Mouse (Mus musculus) cortical plate, adult 2 months (tissue): ENCODE results near the gene Slc2a13. TPM values are rescaled to one million over a fixed set of nuclear protein-coding genes. Genes with fewer than 3 reads are reported as not detected.
A peak's percentile ranks its signal among the peaks of the same experiment; 100 is the strongest.

ENCODE experiments used
- H3K27ac ChIP-seq: fragments of 200-500 bp; 2 replicates; pipeline ENCODE4 v1.5.1; 2012; ENCODE audit warnings: low read length, control low read depth, inconsistent platforms; ENCODE audit not compliant: insufficient read depth
- H3K4me1 ChIP-seq: fragments of 200-500 bp; 2 replicates; pipeline ENCODE4 v1.6.1; 2011; ENCODE audit warnings: low read length; ENCODE audit not compliant: control insufficient read depth, insufficient read depth
- H3K4me3 ChIP-seq: fragments of 200-500 bp; 2 replicates; pipeline ENCODE4 v1.5.1; 2011; ENCODE audit warnings: mild to moderate bottlenecking, low read length, control low read depth; ENCODE audit not compliant: insufficient read depth
- CTCF ChIP-seq: fragments of 200-500 bp; IDR thresholded peaks from 2 replicates; pipeline ENCODE4 v1.5.1; 2011; ENCODE audit warnings: mild to moderate bottlenecking, control low read depth, low read length; ENCODE audit not compliant: insufficient read depth; ENCODE audit errors: extremely low read depth
- POLR2A ChIP-seq: fragments of 200-500 bp; IDR thresholded peaks from 2 replicates; pipeline ENCODE4 v1.6.1; 2011; ENCODE audit warnings: mild to moderate bottlenecking, low read length, control low read depth; ENCODE audit not compliant: insufficient read depth; ENCODE audit errors: extremely low read depth
- polyA plus RNA-seq: library from polyadenylated mRNA; depleted of rRNA; stranded (reverse); fragments of >200 nt; gene quantifications from 2 replicates; pipeline ENCODE4 v1.2.3, GENCODE M21; 2012

Slc2a13 gene
- polyA plus RNA-seq, 1 experiment = 42.7 TPM

GRCm38 (mm10) chr15:91395165-91395564 is 177.9 kb downstream of the Slc2a13 start:
- Histone ChIP-seq H3K4me3 (no peak overlapping the region), H3K4me1 (no peaks in the 10 kb centered on the region), H3K27ac (no peak overlapping the region)
- TF ChIP-seq CTCF (no peak), POLR2A (no peak)

GRCm38 (mm10) chr15:91383694-91384093 is 189.4 kb downstream of the Slc2a13 start:
- Histone ChIP-seq H3K27ac (no peak overlapping the region), H3K4me3 (no peak overlapping the region), H3K4me1 (no peaks in the 10 kb centered on the region; the same call in 1 of the 2 replicates)
- TF ChIP-seq POLR2A (no peak), CTCF (no peak)

GRCm38 (mm10) chr15:91382606-91383005 is 190.5 kb downstream of the Slc2a13 start:
- TF ChIP-seq CTCF (no peak), POLR2A (no peak)
- no peak overlapping the region for H3K27ac ChIP-seq
- no peak overlapping the region for H3K4me3 ChIP-seq
- H3K4me1 ChIP-seq = peaks cover under 1% of the 10 kb centered on the region

GRCm38 (mm10) chr15:91381864-91382263 is 191.2 kb downstream of the Slc2a13 start:
- no peak overlapping the region for H3K27ac ChIP-seq
- peaks cover 3% of the 10 kb centered on the region for H3K4me1 ChIP-seq
- TF ChIP-seq CTCF = no peak
- no peak for TF ChIP-seq POLR2A
- H3K4me3 ChIP-seq = no peak overlapping the region

- Histone ChIP-seq H3K4me3 (no peak overlapping the region), H3K27ac (no peak overlapping the region), H3K4me1 (peaks cover 6% of the 10 kb centered on the region; the same call in 1 of the 2 replicates)
- TF ChIP-seq POLR2A (no peak), CTCF (no peak)
Measured at GRCm38 (mm10) chr15:91378751-91379325, 194.2 kb downstream of the Slc2a13 start.

GRCm38 (mm10) chr15:91377568-91377967 is 195.5 kb downstream of the Slc2a13 start:
- Histone ChIP-seq H3K27ac (no peak overlapping the region), H3K4me1 (peaks cover 10% of the 10 kb centered on the region; the same call in 1 of the 2 replicates), H3K4me3 (0 out of 2 replicates have a peak overlapping the region, but pooled peaks have one; percentile 0)
- no peak for TF ChIP-seq POLR2A
- TF ChIP-seq CTCF = no peak

- peak overlapping the region; percentile 0; the same call in 1 of the 2 replicates for H3K4me3 ChIP-seq
- TF ChIP-seq POLR2A (no peak), CTCF (no peak)
- peaks cover 10% of the 10 kb centered on the region; the same call in 1 of the 2 replicates for H3K4me1 ChIP-seq
- no peak overlapping the region for H3K27ac ChIP-seq
Measured at GRCm38 (mm10) chr15:91377105-91377504, 196.0 kb downstream of the Slc2a13 start.

GRCm38 (mm10) chr15:91374441-91374840 is 198.6 kb downstream of the Slc2a13 start:
- TF ChIP-seq POLR2A (no peak), CTCF (no peak)
- H3K27ac ChIP-seq = no peak overlapping the region
- no peak overlapping the region for H3K4me3 ChIP-seq
- peaks cover 12% of the 10 kb centered on the region; the same call in 1 of the 2 replicates for H3K4me1 ChIP-seq

- no peak for TF ChIP-seq POLR2A
- TF ChIP-seq CTCF = no peak
- H3K27ac ChIP-seq = no peak overlapping the region
- no peak overlapping the region for H3K4me3 ChIP-seq
- H3K4me1 ChIP-seq = peaks cover 12% of the 10 kb centered on the region; the same call in 1 of the 2 replicates
Measured at GRCm38 (mm10) chr15:91373203-91373584, 199.9 kb downstream of the Slc2a13 start.
